Mouse (Mus musculus): ENCODE results near the gene Gm17078.
"Not testable (repeated sequence)": the region's sequence is repeated elsewhere in the genome, so short reads cannot be mapped to it uniquely, and the experiment has no call there.

DNA sequence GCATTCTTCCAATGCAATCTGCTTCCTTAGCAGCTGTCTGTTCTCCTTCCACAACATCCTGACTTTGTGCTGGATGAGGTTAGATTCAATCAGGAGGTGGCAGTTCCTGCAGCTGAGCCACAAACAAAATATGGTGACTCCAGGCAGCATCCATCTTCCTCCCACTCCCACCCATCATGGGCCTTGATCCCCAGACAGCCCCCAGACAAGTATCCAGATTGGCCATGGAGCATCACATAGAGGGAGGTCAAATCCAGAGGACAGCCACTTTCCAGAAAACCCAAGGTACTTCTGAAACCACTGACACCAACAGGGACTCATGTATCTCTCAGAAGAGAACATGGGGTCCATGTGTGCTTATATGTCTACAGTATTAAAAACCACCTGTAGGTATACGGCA, 21.3 kb upstream of the Gm17078 start:
- TF ChIP-seq GATA1, TAL1 (IDR thresholded peaks at IDR 0.05; ENCODE audit: low read length): not testable (repeated sequence)

All from erythroblast, embryonic 14.5 days (primary cell).